Mouse (Mus musculus) small intestine, adult 2 months (tissue): ENCODE results near the gene Nme9.

Experiments
- CTCF ChIP-seq: fragments of 200-500 bp; IDR thresholded peaks from 2 replicates; pipeline ENCODE4 v1.5.1; 2012; ENCODE audit warnings: low read depth, mild to moderate bottlenecking, control low read depth, inconsistent platforms, low read length, moderate library complexity, mixed read lengths; ENCODE audit not compliant: insufficient replicate concordance, insufficient read length; ENCODE audit errors: extremely low read depth
- POLR2A ChIP-seq: fragments of 200-500 bp; IDR thresholded peaks from 2 replicates; pipeline ENCODE4 v1.6.1; 2012; ENCODE audit warnings: low read depth, mild to moderate bottlenecking, control low read depth, inconsistent platforms, low read length, moderate library complexity

- TF ChIP-seq CTCF (no peak), POLR2A (no peak)
Measured at GRCm38 (mm10) chr9:99416809-99417208, 34.5 kb upstream of the Nme9 start.
